Mouse (Mus musculus) testis, adult 2 months (tissue): ENCODE results near the gene Suz12.

Experiments used
- CTCF ChIP-seq: fragments of 200-500 bp; IDR thresholded peaks from 2 replicates; pipeline ENCODE4 v1.5.1; 2012; ENCODE audit warnings: low read depth, mild to moderate bottlenecking, inconsistent platforms, low read length, moderate library complexity; ENCODE audit not compliant: control insufficient read depth, insufficient read depth, insufficient replicate concordance
- POLR2A ChIP-seq: fragments of 200-500 bp; IDR thresholded peaks from 2 replicates; pipeline ENCODE4 v1.6.1; 2012; ENCODE audit warnings: low read depth, mild to moderate bottlenecking, inconsistent platforms, low read length, moderate library complexity; ENCODE audit not compliant: control insufficient read depth

DNA sequence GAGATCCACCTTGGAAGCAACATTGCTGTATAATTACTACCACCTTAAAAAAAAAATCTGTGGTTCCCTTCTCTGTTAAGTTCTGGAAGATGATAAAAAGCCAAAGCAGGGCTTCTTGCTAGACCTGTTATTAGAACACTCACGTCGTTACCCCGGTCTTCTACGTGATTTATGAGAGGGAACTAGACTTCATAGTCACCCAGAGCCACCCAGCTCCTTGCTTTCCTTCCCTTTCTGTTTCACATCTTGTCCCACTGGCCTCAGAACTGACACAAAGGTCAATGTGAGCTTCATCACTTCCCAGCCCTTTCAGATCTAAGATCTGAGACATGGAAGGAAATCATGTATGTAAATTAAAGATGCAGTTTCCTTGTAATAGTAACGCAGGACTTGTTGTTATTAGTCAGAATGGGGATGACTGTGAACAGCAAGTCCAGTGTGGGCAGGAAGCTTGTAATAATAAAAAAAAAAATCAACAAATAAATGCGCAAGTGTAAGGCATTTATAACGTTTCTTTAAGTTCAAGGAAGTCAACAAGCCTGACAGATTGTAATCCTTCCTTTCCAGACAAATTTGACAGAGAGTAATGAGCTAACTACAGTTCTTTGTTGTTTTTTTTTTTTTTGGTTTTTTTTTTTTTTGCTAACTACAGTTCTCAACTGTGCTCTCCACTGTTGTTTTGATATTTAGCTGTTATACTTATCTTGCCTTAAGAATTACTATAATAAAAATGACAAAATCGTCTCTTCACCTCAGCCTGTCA lies 29.5 kb upstream of the Suz12 start:
- TF ChIP-seq POLR2A (no peak), CTCF (no peak)
